Mouse (Mus musculus) E14TG2a.4 (cell line): Measurements from ENCODE around the gene G430095P16Rik.

Experiments
- CTCF ChIP-seq: conservative IDR thresholded peaks from 2 replicates; pipeline ENCODE4 v1.5.1; 2014; ENCODE audit warnings: low read length
- NANOG ChIP-seq: IDR thresholded peaks from 2 replicates; pipeline ENCODE4 v1.6.1; 2014; ENCODE audit warnings: borderline replicate concordance, low read length, mixed read lengths
- POU5F1 ChIP-seq: IDR thresholded peaks from 2 replicates; pipeline ENCODE4 v1.6.1; 2014; ENCODE audit warnings: low read length, borderline replicate concordance

DNA sequence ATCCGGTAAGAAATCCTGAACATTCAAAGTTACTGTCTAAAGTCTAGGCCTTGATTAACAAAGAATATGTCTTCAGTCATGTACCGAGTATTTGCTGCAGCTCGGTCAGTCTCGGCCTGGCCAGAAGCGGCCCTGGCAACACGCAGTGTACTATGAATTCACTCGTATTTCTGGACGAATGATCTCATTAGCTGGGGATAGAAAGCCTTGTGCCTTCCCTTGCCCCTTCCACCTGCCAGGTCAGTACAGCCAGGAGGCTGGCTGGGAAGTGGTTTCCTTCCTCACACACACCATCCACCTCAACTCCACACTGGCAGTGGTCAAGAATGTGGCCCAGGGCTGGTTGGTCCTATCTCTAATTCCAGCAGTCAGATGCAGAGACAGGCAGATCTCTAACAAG is 46.5 kb downstream of the G430095P16Rik start:
- no peak for TF ChIP-seq CTCF
- TF ChIP-seq POU5F1: no peak
- no peak for TF ChIP-seq NANOG
